Mouse (Mus musculus) kidney, embryonic 14.5 days (tissue): ENCODE results near the gene Coil. TPM values are rescaled to one million over a fixed set of nuclear protein-coding genes. Genes with fewer than 3 reads are reported as not detected.
"Not testable (repeated sequence)": the region's sequence is repeated elsewhere in the genome, so short reads cannot be mapped to it uniquely, and the experiment has no call there.

Experiments used
- ATAC-seq: fragments of 200-750 bp; cut with Nextera tagmentation; 2 replicates; pipeline ENCODE4 v1.8.0; 2017; ENCODE audit warnings: moderate number of reproducible peaks, mild to moderate bottlenecking, moderate TSS enrichment, moderate library complexity; ENCODE audit not compliant: low FRiP score, low TSS enrichment
- H3K27ac ChIP-seq: fragments of 300-500 bp; sonication (generic); 2 replicates; pipeline ENCODE4 v1.5.1; 2014; ENCODE audit warnings: low read depth, mild to moderate bottlenecking, low read length, moderate library complexity, mixed read lengths
- H3K27me3 ChIP-seq: fragments of 300-500 bp; sonication (generic); 2 replicates; pipeline ENCODE4 v1.6.1; 2014; ENCODE audit warnings: mild to moderate bottlenecking, low read length; ENCODE audit not compliant: control insufficient read depth, insufficient read depth
- H3K36me3 ChIP-seq: fragments of 300-500 bp; sonication (generic); 2 replicates; pipeline ENCODE4 v1.6.1; 2014; ENCODE audit warnings: low read length, mixed read lengths; ENCODE audit not compliant: control insufficient read depth, insufficient read depth
- H3K4me1 ChIP-seq: fragments of 300-500 bp; sonication (generic); 2 replicates; pipeline ENCODE4 v1.6.1; 2014; ENCODE audit warnings: low read length, mixed read lengths; ENCODE audit not compliant: control insufficient read depth, insufficient read depth
- H3K4me2 ChIP-seq: fragments of 300-500 bp; sonication (generic); replicated peaks from 2 replicates; pipeline ENCODE4 v1.6.1; 2014; ENCODE audit warnings: low read depth, mild to moderate bottlenecking, low read length
- H3K4me3 ChIP-seq: fragments of 300-500 bp; sonication (generic); 2 replicates; pipeline ENCODE4 v1.5.1; 2014; ENCODE audit warnings: mild to moderate bottlenecking, low read length
- H3K9ac ChIP-seq: fragments of 300-500 bp; sonication (generic); 2 replicates; pipeline ENCODE4 v1.6.1; 2014; ENCODE audit warnings: low read depth, mild to moderate bottlenecking, low read length, moderate library complexity
- H3K9me3 ChIP-seq: fragments of 300-500 bp; sonication (generic); 2 replicates; pipeline ENCODE4 v1.6.1; 2016; ENCODE audit warnings: low read length; ENCODE audit not compliant: control insufficient read depth
- WGBS: fragments of 180-500 bp; shearing (Covaris S2); extraction: QIAGEN DNeasy Blood & Tissue Kit; methylation state at CpG from one replicate; pipeline ENCODE4 v1.1.7; 2014; 5-methylcytosine and 5-hydroxymethylcytosine counted together
- polyA plus RNA-seq: library from polyadenylated mRNA; unstranded; fragments of >200 nt; fragmentation: Nextera tagmentation; extraction: Ambion mirVana; gene quantifications from 2 replicates; pipeline ENCODE4 v1.2.1, GENCODE M21; 2014

The Coil gene
- polyA plus RNA-seq, 1 experiment from 2014 or later = 14.5 TPM

- Histone ChIP-seq H3K4me1 (no peaks in the 10 kb centered on the region), H3K27me3 (no peaks in the 10 kb centered on the region), H3K9ac (no peak overlapping the region), H3K4me2 (no peak overlapping the region), H3K4me3 (no peak overlapping the region), H3K36me3 (no peaks in the 10 kb centered on the region), H3K27ac (no peak overlapping the region), H3K9me3 (no peaks in the 10 kb centered on the region)
- WGBS = 31% methylated on average over 1 of the region's 1 CpGs
- no peak for ATAC-seq
These were observed 61.1 kb downstream of the Coil start for GRCm38 (mm10) chr11:89031189-89031588.

- peaks cover 11% of the 10 kb centered on the region; the same call in 1 of the 2 replicates for H3K36me3 ChIP-seq
- H3K9me3 ChIP-seq = no peaks in the 10 kb centered on the region
- H3K9ac ChIP-seq = no peak overlapping the region
- H3K27me3 ChIP-seq = no peaks in the 10 kb centered on the region
- H3K4me3 ChIP-seq = no peak overlapping the region
- ATAC-seq = no peak
- H3K4me1 ChIP-seq = no peaks in the 10 kb centered on the region
- no peak overlapping the region for H3K4me2 ChIP-seq
- H3K27ac ChIP-seq = no peak overlapping the region
These were observed 64.5 kb downstream of the Coil start for GRCm38 (mm10) chr11:89034592-89034991.

GRCm38 (mm10) chr11:89035552-89035951 is 65.5 kb downstream of the Coil start:
- H3K4me3 ChIP-seq = no peak overlapping the region

GRCm38 (mm10) chr11:89038496-89038895 is 68.4 kb downstream of the Coil start:
- Histone ChIP-seq H3K4me2 (no peak overlapping the region), H3K36me3 (peaks cover 45% of the 10 kb centered on the region), H3K27ac (no peak overlapping the region), H3K9ac (no peak overlapping the region), H3K9me3 (no peaks in the 10 kb centered on the region), H3K4me3 (no peak overlapping the region), H3K27me3 (no peaks in the 10 kb centered on the region), H3K4me1 (no peaks in the 10 kb centered on the region)
- WGBS = 90% methylated on average over 6 of the region's 6 CpGs
- no peak for ATAC-seq

More at GRCm38 (mm10) chr11:89035552-89035951, 65.5 kb downstream of the Coil start:
- H3K9me3 ChIP-seq = no peaks in the 10 kb centered on the region
- ATAC-seq = no peak
- H3K27me3 ChIP-seq = no peaks in the 10 kb centered on the region
- peaks cover 20% of the 10 kb centered on the region for H3K36me3 ChIP-seq
- H3K4me1 ChIP-seq = no peaks in the 10 kb centered on the region
- H3K4me2 ChIP-seq = no peak overlapping the region
- H3K9ac ChIP-seq = no peak overlapping the region
- H3K27ac ChIP-seq = no peak overlapping the region
- 76% methylated on average over 3 of the region's 3 CpGs for WGBS

GRCm38 (mm10) chr11:89039325-89039724 is 69.3 kb downstream of the Coil start:
- no peak overlapping the region for H3K4me3 ChIP-seq
- H3K4me2 ChIP-seq = no peak overlapping the region
- H3K27ac ChIP-seq = no peak overlapping the region
- H3K36me3 ChIP-seq = peaks cover 50% of the 10 kb centered on the region
- no peaks in the 10 kb centered on the region for H3K27me3 ChIP-seq
- H3K4me1 ChIP-seq = no peaks in the 10 kb centered on the region
- H3K9ac ChIP-seq = no peak overlapping the region
- WGBS = 26% methylated on average over 3 of the region's 3 CpGs
- ATAC-seq = no peak
- no peaks in the 10 kb centered on the region for H3K9me3 ChIP-seq

- not testable (repeated sequence) for H3K9ac ChIP-seq, H3K4me2 ChIP-seq, H3K27ac ChIP-seq, H3K4me3 ChIP-seq, H3K27me3 ChIP-seq, ATAC-seq, H3K4me1 ChIP-seq, H3K9me3 ChIP-seq
- 91% methylated on average over 6 of the region's 7 CpGs for WGBS
- H3K36me3 ChIP-seq = peaks cover 61% of the 10 kb centered on the region
These were observed 71.0 kb downstream of the Coil start for GRCm38 (mm10) chr11:89041073-89041472.

Other genes with a start within 250 kb of the Coil start
- gene Akap1, start 105.7 kb upstream of the Coil start, polyA plus RNA-seq = 12.0 and 20.2 TPM in 2 replicates
- gene Scpep1, start 14.8 kb upstream of the Coil start, polyA plus RNA-seq = 90.5 and 110 TPM in 2 replicates
- gene Elobl, start 3.3 kb upstream of the Coil start, polyA plus RNA-seq = not detected in 2 replicates
- gene Trim25, start 29.1 kb downstream of the Coil start, polyA plus RNA-seq = 11.5 and 13.2 TPM in 2 replicates
- gene Dgke, start 96.6 kb downstream of the Coil start, polyA plus RNA-seq = 3.2 and 5.3 TPM in 2 replicates
- gene Gm525, start 103.6 kb downstream of the Coil start, polyA plus RNA-seq = not detected in 2 replicates